Mouse (Mus musculus): ENCODE measurements around the gene Zmym6.
"Not testable (repeated sequence)": the region's sequence is repeated elsewhere in the genome, so short reads cannot be mapped to it uniquely, and the experiment has no call there.

The Zmym6 gene

GRCm38 (mm10) chr4:127076875-127077548 is at the start of gene Zmym6:
Zmym6 (plus strand) TSS chr4:127077383.
- DNase-seq (ENCODE audit: low read depth): peak; percentile 95

DNA sequence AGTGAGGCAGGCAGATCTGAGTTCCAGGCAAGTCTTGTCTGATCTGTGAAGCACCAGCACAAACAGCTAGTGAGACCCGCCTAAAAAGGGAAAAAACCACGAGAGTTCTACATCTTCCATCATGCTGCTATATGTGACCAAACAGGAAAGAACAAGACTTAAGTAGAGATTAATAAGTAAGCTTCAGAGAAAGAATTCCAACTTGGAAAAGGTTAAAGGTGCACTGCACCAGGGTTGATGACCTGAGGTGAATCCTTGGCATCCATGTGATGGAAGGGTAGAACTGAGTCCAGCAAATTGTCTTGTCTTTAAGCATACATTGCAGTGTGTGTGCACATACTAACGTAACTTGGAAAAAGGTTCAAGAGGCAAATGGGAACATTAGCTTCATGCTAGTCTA is 40.0 kb upstream of the Zmym6 start:
- peak; percentile 28 for DNase-seq (ENCODE audit: low read depth)

DNA sequence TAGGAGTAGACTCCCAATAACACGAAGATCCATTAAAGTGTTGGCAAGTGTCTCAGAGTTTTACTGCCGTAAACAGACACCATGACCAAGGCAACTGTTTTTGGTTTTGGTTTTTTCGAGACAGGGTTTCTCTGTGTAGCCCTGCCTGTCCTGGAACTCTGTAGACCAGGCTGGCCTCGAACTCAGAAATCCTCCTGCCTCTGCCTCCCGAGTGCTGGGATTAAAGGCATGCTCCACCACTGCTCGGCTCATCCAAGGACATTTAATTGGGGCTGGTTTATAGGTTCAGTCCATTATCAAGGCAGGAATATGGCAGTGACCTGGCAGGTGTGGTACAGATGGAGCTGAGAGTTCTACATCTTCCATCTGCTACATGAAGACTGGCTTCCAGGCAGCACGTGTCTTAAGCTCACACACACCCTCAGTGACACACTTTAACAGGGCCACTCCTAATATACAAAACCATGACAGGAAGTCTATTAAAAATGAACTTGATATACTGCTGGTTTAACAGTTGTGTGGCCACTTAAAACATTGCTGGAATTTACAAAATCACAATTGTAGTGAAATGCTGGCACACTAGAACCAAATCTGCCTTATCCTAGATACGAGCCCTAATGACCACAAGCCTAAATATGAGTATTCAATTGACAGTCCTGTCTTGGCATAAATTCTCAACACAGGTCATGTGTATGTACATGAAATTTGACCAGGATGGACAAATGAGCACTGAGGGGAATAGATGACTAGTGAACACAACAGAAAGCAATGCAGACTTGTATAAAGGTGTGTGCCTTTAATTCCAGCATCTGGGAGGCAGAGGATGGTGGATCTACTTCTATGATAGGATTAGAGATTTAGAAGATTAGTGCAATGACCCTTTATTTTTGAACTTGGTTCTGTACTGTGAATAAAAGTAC is 39.0 kb upstream of the Zmym6 start:
- DNase-seq (ENCODE audit: low read depth): peak; percentile 16

- DNase-seq (ENCODE audit: low read depth): peak; percentile 15
Measured at GRCm38 (mm10) chr4:127038828-127039349, 38.3 kb upstream of the Zmym6 start.

DNA sequence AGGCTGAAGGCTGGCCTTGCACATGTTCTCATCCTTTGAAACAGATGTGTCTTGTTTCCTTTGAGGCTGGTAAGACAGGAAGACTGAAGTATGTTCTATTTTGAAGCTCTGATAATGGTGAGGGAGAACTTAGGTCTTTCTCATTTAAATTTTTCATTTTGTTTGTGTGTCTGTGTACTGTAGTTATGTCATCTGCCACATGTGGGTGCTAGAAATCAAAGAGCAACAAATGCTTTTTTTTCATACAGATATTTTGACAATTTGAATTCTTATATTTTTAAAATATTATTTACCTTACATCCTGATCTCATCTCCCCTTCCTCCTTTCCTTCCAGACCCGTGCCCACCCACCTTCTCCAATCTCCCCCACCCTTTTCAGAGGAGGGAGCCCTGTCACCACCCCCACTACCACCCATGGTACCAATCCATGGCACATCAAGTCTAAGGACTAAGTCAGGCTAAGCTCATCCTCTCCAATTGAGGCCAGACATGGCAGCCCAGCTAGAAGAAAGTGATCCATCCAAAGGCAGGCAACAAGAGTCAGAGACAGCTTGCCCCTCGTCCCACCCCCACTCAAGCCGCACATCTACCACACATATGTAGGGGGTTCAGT is 37.2 kb upstream of the Zmym6 start:
- peak; percentile 18 for DNase-seq (ENCODE audit: low read depth)

GRCm38 (mm10) chr4:127043540-127043939 is 33.6 kb upstream of the Zmym6 start:
- no peak for DNase-seq (ENCODE audit: low read depth)

DNA sequence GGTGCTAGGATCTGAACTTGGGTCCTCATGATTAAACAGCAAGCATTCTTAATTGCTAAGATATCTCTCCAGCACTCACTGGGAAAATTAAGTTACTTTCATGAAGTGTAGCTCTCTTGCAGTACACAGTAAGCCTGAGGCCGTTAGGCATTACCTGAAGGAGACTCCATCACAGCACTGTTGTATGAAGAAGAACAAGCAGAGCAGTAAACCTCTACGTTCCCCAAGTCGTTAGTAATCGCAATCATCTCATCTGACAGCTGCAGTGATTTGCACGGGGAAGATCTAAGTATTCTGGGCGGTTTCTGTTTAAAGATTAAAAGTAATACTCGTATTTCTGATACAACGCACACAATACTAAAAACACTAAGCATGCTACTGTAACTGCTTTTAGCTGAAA is 26.1 kb upstream of the Zmym6 start:
- no peak for DNase-seq (ENCODE audit: low read depth)

GRCm38 (mm10) chr4:127053071-127053470 is 24.1 kb upstream of the Zmym6 start:
- no peak for DNase-seq (ENCODE audit: low read depth)

DNA sequence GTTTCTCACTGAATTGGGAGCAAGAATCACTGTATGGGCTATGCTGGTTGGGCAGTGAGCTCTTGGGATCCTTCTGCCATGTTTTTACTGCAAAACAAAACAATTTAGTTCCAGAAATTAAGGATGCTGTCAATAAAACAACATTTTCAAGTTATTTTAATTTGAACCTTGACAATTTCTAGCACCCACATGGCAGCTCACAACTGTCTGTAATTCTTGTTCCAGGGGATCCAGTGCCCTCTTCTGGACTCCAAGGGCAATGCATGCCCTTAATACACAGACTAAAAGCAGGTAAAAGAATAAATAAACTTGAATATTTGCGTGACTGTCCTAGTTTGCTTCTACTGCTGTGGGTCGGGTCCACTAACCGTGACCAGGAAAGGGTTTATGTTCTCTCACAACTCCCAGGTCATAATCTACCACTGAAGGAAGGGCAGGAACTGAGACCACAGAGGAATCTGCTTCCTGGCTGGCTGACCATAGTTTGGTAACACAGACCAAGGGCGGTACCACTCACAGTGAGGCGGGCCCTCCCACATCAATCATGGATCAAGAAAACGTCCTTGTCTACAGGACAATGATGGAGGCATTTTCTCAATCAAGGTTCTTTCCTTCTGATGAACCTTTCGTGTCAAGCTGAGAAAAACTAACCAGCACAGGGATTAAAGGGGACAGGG is 22.5 kb upstream of the Zmym6 start:
- DNase-seq (ENCODE audit: low read depth): peak; percentile 34

GRCm38 (mm10) chr4:127060585-127061290 is 16.4 kb upstream of the Zmym6 start, which contains the start of gene Zmym1:
Zmym1 (minus strand) TSS chr4:127061152.
- DNase-seq (ENCODE audit: low read depth): peak; percentile 94

DNA sequence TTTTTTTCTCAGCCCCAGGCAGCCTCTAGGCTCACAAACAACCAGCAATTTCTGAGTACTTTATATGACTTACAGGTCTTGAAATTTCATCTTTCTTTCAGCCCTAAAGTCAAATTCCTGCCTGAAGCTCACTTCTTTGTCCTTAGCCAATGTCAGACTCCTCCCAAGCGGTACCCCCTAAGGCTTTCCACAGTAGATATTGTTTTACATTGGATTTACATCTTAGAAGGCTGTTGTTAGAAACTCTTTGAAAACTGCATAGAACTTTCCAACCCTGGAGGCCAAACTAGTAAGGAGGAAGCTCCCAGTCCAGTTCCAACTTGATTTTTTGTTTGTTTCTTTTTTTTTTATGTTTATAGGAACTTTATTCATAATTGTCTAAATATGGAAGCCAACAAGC is 13.1 kb upstream of the Zmym6 start:
- DNase-seq (ENCODE audit: low read depth): no peak

DNA sequence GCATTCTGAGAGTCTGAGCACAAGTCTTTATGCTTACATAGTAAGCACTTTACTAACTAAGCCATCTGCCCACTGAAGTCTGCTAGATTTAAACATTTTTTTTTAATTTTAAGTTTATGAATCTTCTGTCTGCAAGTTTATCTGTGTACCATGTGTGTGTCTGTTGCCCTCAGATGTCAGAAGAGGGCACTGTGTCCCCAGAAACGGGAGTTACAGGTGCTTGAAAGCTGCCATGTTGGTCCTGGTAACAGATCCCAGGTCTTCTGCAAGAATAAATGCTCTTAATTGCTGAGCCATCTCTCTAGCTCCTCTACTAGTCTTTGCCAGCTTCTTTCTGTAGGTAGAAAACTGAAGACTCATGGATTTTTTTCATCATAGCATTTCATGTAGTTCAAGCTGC is 2.3 kb upstream of the Zmym6 start:
- peak; percentile 24 for DNase-seq (ENCODE audit: low read depth)

DNA sequence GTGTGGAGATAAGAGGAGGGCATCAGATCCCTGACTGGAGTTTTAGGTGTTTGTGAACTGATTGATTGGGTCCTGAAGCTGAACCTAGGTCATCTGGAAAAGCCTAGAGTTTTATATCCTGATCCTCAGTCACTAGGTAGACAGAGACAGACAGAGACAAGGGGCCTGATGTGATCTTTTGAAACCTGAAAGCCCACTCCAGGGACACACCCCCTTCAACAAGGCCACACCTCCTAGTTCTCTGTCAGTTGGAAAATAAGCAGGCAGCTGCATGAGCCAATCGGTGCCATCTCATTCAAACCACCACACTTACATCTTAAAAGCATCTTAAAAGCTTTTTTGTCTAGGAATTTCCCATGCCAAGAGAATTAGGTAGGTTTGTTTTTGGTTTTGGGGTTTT is 3.6 kb downstream of the Zmym6 start:
- DNase-seq (ENCODE audit: low read depth): no peak

- DNase-seq (ENCODE audit: low read depth): no peak
Measured at GRCm38 (mm10) chr4:127083131-127083530, 5.9 kb downstream of the Zmym6 start.

GRCm38 (mm10) chr4:127085761-127086160 is 8.6 kb downstream of the Zmym6 start:
- no peak for DNase-seq (ENCODE audit: low read depth)

- no peak for DNase-seq (ENCODE audit: low read depth)
Measured at GRCm38 (mm10) chr4:127091188-127091587, 14.0 kb downstream of the Zmym6 start.

- DNase-seq (ENCODE audit: low read depth): peak; percentile 58
Measured at GRCm38 (mm10) chr4:127095090-127095489, 17.9 kb downstream of the Zmym6 start.

DNA sequence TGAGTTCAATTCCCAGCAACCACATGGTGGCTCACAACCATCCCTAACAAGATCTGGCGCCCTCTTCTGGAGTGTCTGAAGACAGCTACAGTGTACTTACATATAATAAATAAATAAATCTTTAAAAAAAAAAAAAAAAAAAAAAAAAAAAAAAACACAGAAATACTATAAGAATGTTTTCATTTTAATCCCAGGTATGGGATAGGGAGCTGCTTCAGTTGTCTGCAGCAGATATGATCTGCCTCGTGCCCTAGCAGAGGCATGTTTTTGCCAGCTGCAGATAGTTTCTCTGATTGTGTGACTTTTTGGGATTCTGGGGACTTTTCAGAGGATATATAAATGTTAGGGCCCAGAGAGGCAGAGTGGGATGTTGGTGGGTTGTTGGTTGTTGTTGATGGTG is 22.4 kb downstream of the Zmym6 start:
- DNase-seq (ENCODE audit: low read depth): not testable (repeated sequence)

DNA sequence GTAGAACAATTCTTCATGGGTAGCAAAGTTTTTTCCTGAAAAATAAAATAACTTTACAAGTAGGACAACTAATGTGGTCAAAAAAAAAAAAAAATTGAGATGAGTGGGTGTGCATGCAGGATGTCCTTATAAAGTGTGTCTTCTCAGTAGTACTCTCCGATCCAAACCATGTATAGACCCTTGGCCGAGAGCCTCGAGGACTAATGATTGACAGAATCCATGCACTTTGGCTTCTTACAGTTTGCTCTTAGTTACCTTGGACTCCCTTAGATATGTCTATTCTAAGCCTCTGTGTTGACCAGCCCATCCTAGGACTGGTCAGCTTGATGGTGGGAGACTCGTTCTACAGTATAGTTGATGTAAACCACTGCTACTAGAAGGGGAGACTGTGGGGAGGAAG is 30.4 kb downstream of the Zmym6 start:
- no peak for DNase-seq (ENCODE audit: low read depth)

DNA sequence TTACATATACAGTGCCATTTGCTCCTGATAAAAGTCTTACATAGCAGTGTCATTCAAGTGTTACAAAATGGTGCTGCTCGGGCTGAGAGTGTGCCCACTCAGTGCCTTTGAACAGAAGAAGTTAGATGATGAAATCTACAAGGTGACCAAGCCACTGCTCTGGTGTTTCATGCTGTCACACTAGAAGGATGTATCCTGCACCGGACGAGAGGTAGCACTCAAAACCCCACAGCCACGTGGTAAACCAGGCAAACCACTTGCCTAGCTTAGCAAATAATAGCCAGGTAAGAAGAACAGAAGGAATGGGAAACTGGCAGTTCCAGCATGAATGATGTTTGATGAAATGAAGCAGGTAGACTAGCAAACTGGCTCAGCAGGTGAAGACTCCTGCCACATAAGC is 33.4 kb downstream of the Zmym6 start:
- DNase-seq (ENCODE audit: low read depth): no peak

GRCm38 (mm10) chr4:127123391-127123790 is 46.2 kb downstream of the Zmym6 start, which contains the start of gene Tmem35b:
Tmem35b (plus strand) TSS chr4:127123691.
- no peak for DNase-seq (ENCODE audit: low read depth)
